Mouse (Mus musculus): Measurements from ENCODE around the gene Pitpnm3.

Gene Pitpnm3

GRCm38 (mm10) chr11:72134536-72135382, 819 bp downstream of the Pitpnm3 start:
- DNase-seq, result no peak

GRCm38 (mm10) chr11:72133075-72133474, 2.5 kb downstream of the Pitpnm3 start:
- peak in 1 of 2 experiments; percentile 42 for DNase-seq

- DNase-seq, result peak; percentile 73 to 87
Measured at GRCm38 (mm10) chr11:72132266-72132665, 3.3 kb downstream of the Pitpnm3 start.

- no peak for DNase-seq
Measured at GRCm38 (mm10) chr11:72131697-72132096, 3.9 kb downstream of the Pitpnm3 start.

- no peak for DNase-seq
Measured at GRCm38 (mm10) chr11:72130905-72131304, 4.7 kb downstream of the Pitpnm3 start.

GRCm38 (mm10) chr11:72130472-72130871, 5.1 kb downstream of the Pitpnm3 start:
- DNase-seq, result no peak

DNA sequence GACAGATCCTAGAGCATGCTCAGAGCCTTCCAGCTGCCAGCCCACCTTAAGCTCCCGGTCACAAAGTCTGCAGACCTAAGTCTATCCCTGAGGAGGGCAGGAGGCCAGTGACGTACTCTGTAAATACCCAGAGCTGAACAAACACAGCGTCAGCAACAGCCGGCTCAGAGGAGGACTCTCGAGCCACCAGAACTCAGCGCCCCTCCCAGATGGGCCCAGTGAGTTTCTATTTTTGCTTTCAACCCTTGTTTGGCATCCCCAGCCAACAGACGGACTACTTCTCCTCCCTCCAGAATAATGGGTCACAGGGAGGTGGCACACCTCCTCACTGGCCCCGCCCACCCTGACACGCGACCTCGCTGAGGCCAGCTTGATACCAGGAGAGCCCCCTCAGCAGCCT, 5.6 kb downstream of the Pitpnm3 start:
- DNase-seq, result peak in 1 of 2 experiments; percentile 48

- no peak for DNase-seq
Measured at GRCm38 (mm10) chr11:72129032-72129894, 6.3 kb downstream of the Pitpnm3 start.

DNA sequence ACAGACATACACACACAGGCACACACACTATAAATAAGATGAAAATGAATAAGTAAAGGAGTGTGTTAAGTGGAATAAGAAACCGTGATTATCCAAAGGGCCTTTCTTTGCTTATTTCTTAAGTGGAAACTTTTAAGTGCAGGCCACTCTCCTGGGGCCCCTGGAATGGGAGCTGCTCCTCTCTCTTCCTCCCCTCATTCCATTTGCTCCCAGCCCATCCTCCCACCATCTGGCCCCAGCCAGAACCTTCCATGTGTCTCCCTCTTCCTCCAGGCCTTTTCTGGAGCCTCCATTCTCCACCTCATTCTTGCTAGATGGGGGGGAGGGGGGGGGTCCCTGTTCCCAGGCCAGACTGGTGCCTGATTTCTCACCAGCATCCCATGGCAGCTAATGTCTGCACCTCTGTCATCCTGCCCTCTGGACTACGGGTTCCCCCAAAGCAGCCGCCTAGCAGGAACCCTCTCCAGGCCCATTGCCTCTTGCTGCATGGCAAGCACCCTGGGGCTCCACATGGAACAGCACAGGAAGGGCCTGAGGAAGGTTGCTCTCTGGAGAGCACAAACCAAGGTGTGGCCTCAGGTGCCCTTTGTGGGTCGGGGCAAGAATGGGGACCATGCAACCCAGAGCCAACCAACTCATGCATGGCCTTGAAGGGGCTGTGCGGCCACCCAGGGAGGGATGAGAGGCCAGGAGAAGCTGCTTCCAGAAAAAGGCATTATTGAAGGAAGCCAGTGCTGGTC, 8.0 kb downstream of the Pitpnm3 start:
- DNase-seq, result no peak

DNA sequence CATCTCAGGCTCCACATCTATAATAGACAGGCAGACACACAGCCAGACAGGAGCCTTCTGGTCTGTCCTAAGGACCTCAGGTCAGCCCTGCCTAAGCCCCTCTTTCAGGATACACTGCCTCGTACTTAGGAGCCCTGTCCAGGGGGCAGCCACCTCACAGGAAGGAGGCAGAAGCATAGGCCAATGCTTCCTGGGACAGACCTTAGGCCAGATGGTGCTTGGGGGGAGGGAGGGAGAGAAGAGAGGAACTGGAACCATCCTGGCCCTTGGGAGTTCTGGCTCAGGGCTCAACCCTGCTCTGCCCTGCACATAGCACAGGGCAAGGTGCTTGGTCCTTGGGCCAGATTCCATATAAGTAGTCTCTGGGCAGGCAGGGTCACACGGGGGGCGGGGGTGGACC, 9.8 kb downstream of the Pitpnm3 start:
- DNase-seq, result no peak

DNA sequence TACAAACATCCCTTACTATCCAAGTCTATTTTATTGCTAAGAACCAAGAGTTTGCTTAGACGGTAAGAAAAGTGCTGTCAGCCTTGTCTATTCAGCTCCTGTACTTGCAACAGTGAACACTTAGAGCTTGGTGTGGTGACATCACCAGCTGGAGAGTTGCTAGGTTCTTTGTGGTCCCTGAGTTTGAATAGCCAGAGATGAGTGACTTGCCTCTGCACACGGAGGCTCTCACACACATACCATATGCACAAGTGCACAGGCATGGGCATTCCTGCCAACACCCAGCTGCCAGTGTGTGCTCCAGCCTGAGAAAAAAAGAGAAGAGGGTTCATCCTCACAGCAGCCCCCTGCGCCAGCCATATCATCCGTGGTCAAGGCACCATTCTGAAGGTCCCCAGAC, 12.0 kb downstream of the Pitpnm3 start:
- no peak for DNase-seq

- DNase-seq, result no peak
Measured at GRCm38 (mm10) chr11:72120354-72120753, 15.2 kb downstream of the Pitpnm3 start.

DNA sequence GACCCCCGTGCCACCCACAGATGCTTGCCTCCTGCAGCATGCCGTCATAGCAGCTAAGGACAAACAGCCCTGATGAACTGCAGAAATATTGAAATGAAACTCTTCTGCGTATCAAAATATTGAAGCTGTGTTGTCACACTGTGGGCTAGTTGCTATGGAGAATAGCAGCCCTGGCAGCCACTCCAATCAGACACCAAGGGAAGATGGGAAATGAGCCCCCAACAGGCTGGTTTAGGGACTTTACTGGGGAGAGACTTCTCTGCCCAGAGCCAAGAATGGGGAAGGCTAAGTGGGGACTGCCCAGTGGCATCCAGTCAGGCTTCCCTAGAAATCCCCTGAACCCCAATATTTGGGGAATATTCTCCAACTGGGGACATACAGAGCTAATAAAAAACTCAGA, 16.9 kb downstream of the Pitpnm3 start:
- DNase-seq, result no peak

- DNase-seq, result no peak
Measured at GRCm38 (mm10) chr11:72113296-72113695, 22.3 kb downstream of the Pitpnm3 start.

DNA sequence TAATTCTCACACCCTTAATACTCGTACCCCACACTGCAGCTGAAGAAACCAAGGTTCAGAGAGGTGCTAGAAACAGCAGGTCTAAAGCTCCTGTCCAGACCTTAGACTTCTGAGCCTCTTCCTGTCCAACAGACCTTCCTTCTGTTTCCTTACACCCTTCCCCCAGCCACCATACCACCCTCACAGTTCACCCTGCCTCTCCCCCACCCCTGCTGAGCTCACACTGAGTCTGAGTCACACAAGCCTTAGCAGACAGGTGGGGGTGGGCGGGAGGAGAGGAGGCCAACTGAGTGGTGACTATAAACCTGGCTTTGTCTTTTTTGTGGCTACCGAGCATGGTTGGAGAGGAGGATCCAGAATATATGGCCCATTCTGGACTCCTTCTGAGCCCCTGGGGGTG, 24.9 kb downstream of the Pitpnm3 start:
- no peak for DNase-seq

DNA sequence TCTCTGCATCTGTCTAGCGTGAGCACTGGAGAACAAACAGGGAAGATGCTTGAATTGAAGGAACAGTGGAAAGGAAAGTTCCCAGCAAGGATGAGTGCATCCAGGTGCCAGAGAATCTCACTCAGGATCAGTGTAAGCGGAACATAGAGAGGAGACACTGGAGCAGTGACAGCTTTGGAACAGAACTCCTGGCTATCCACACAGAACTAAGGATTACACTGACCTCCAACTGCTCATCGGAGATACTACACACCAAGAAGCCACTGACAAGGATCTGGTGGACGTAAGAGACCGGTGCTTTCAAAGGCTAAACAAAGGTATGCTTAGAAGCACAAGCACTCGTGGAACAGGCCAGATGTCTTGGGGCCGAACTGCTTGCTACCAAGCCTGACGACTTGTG, 31.4 kb downstream of the Pitpnm3 start:
- DNase-seq, result no peak

GRCm38 (mm10) chr11:72103530-72103929, 32.0 kb downstream of the Pitpnm3 start:
- DNase-seq, result no peak

- DNase-seq, result no peak
Measured at GRCm38 (mm10) chr11:72100996-72101395, 34.6 kb downstream of the Pitpnm3 start.

- no peak for DNase-seq
Measured at GRCm38 (mm10) chr11:72099181-72099580, 36.4 kb downstream of the Pitpnm3 start.

DNA sequence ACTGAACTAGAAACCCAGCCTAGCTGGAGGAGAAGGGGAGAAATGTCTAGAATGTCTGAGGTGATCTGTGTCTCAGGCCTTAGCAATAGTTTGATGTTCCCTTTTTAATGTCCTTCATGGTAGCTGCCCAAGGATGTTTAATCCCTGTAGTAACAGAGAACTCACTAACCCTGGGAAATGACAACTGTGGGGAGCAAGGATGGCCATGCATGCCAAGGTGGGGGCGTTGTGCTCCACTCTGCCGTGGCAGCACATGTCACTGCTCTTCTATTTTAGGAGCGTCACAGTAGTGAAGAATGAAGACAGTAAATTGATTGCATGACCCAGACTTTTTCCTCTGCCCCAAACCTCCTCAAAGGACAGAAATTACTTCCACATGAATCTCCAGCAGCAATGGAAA, 37.6 kb downstream of the Pitpnm3 start:
- DNase-seq, result no peak

DNA sequence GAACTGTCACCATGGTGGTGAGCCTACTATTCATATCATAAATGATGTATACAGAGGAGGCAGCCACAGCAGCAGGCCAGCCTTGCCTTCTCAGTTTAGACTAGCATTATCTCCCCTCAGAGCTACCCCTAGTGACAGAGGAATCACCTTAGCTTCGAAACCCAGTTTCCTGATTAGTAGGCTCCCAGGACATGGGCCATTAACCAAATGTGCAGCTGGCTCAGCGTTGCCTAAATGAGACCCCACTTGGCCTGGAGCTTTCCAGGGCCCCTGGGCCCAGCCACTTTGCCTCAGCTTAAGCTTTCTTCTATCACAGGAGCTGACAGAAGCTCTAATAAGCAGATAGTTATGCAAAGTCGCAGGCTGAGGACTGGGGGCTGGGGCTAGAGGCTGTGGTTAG, 39.6 kb downstream of the Pitpnm3 start:
- no peak for DNase-seq

DNA sequence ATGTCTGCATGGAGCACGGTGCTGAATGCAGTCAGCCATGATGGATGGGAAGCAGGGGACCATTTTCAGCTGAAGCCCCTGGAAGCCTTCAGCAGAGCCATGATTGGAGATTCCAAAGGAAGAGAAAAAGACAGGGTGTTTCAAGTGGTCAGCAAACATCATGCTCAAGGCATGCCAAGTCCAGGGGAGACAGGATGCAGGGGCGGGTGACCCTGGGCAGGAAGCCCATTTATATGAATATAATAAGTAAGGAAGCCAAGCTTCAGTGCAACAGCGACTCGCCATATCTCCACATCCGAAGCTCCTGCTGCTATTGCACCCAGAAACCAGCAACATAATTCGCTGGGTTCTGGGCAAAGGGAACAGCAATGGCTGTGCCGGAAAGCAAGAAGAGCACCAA, 41.1 kb downstream of the Pitpnm3 start:
- peak; percentile 51 to 60 for DNase-seq

- no peak for DNase-seq
Measured at GRCm38 (mm10) chr11:72092390-72092789, 43.2 kb downstream of the Pitpnm3 start.
